Mouse (Mus musculus) intestine, embryonic 15.5 days (tissue): ENCODE results near the gene Elf1. TPM values are rescaled to one million over a fixed set of nuclear protein-coding genes. Genes with fewer than 3 reads are reported as not detected.
"Not testable (repeated sequence)": the region's sequence is repeated elsewhere in the genome, so short reads cannot be mapped to it uniquely, and the experiment has no call there.

Experiments used
- ATAC-seq: fragments of 200-750 bp; cut with Nextera tagmentation; 2 replicates; pipeline ENCODE4 v1.8.0; 2017; ENCODE audit warnings: moderate TSS enrichment, moderate library complexity
- H3K27ac ChIP-seq: fragments of 300-500 bp; sonication (generic); 2 replicates; pipeline ENCODE4 v1.5.1; 2015; ENCODE audit warnings: mild to moderate bottlenecking, inconsistent platforms
- H3K27me3 ChIP-seq: fragments of 300-500 bp; sonication (generic); replicated peaks from 2 replicates; pipeline ENCODE4 v1.6.1; 2015; ENCODE audit warnings: inconsistent platforms
- H3K36me3 ChIP-seq: fragments of 300-500 bp; sonication (generic); 2 replicates; pipeline ENCODE4 v1.6.1; 2015; ENCODE audit warnings: inconsistent platforms
- H3K4me1 ChIP-seq: fragments of 300-500 bp; sonication (generic); replicated peaks from 2 replicates; pipeline ENCODE4 v1.6.1; 2015; ENCODE audit warnings: inconsistent platforms
- H3K4me2 ChIP-seq: fragments of 300-500 bp; sonication (generic); replicated peaks from 2 replicates; pipeline ENCODE4 v1.6.1; 2015; ENCODE audit warnings: mild to moderate bottlenecking, inconsistent platforms
- H3K4me3 ChIP-seq: fragments of 300-500 bp; sonication (generic); replicated peaks from 2 replicates; pipeline ENCODE4 v1.5.1; 2015; ENCODE audit warnings: inconsistent platforms
- H3K9ac ChIP-seq: fragments of 300-500 bp; sonication (generic); 2 replicates; pipeline ENCODE4 v1.6.1; 2015; ENCODE audit warnings: inconsistent platforms
- H3K9me3 ChIP-seq: fragments of 300-500 bp; sonication (generic); 2 replicates; pipeline ENCODE4 v1.6.1; 2016; ENCODE audit warnings: inconsistent platforms
- WGBS: fragments of 180-500 bp; shearing (Covaris S2); methylation state at CpG from one replicate; pipeline ENCODE4 v1.1.7; 2015; 5-methylcytosine and 5-hydroxymethylcytosine counted together
- polyA plus RNA-seq: library from polyadenylated mRNA; unstranded; fragments of >200 nt; fragmentation: Nextera tagmentation; extraction: Ambion mirVana; gene quantifications from 2 replicates; pipeline ENCODE4 v1.2.1, GENCODE M21; 2015

The Elf1 gene
- 26.1 and 27.0 TPM in 2 replicates for polyA plus RNA-seq

- Histone ChIP-seq H3K9me3 (no peaks in the 10 kb centered on the region), H3K4me2 (peak within 1 kb of the TSS; percentile 67), H3K36me3 (peaks cover 4% of the 10 kb centered on the region; the same call in 1 of the 2 replicates), H3K4me1 (peaks cover 25% of the 10 kb centered on the region; the same call in 1 of the 2 replicates), H3K27me3 (no peaks in the 10 kb centered on the region), H3K9ac (peak within 1 kb of the TSS; percentile 97), H3K27ac (peak within 1 kb of the TSS; percentile 100), H3K4me3 (peak within 1 kb of the TSS; percentile 94)
- WGBS: under 1% methylated on average over 88 of the region's 96 CpGs
- ATAC-seq: peak; percentile 86
Observed at GRCm38 (mm10) chr14:79480624-79481338, at the start of gene Elf1. Gene Elf1, plus strand, starts transcription at chr14:79481194.

GRCm38 (mm10) chr14:79434068-79434467 lies 46.9 kb upstream of the Elf1 start:
- Histone ChIP-seq H3K4me3 (no peak overlapping the region), H3K9ac (no peak overlapping the region), H3K9me3 (no peaks in the 10 kb centered on the region), H3K27me3 (no peaks in the 10 kb centered on the region), H3K4me2 (no peak overlapping the region), H3K4me1 (no peaks in the 10 kb centered on the region), H3K36me3 (no peaks in the 10 kb centered on the region), H3K27ac (no peak overlapping the region)
- 83% methylated on average over 1 of the region's 1 CpGs for WGBS
- ATAC-seq: no peak

GRCm38 (mm10) chr14:79440655-79441054 lies 40.3 kb upstream of the Elf1 start:
- no peak overlapping the region for H3K27ac ChIP-seq
- no peaks in the 10 kb centered on the region for H3K27me3 ChIP-seq
- no peaks in the 10 kb centered on the region for H3K36me3 ChIP-seq
- H3K4me3 ChIP-seq: no peak overlapping the region
- no peak overlapping the region for H3K9ac ChIP-seq
- ATAC-seq: no peak
- WGBS: 89% methylated on average over 2 of the region's 2 CpGs
- no peak overlapping the region for H3K4me2 ChIP-seq
- no peaks in the 10 kb centered on the region for H3K9me3 ChIP-seq
- H3K4me1 ChIP-seq: no peaks in the 10 kb centered on the region

GRCm38 (mm10) chr14:79441441-79441840 lies 39.6 kb upstream of the Elf1 start:
- Histone ChIP-seq H3K36me3 (no peaks in the 10 kb centered on the region), H3K4me3 (no peak overlapping the region), H3K27me3 (no peaks in the 10 kb centered on the region), H3K4me1 (no peaks in the 10 kb centered on the region), H3K4me2 (no peak overlapping the region), H3K9ac (no peak overlapping the region), H3K27ac (no peak overlapping the region), H3K9me3 (no peaks in the 10 kb centered on the region)
- ATAC-seq: no peak
- 72% methylated on average over 5 of the region's 5 CpGs for WGBS

- Histone ChIP-seq H3K4me1 (no peaks in the 10 kb centered on the region), H3K36me3 (no peaks in the 10 kb centered on the region), H3K4me2 (no peak overlapping the region), H3K27me3 (no peaks in the 10 kb centered on the region), H3K9ac (no peak overlapping the region), H3K27ac (no peak overlapping the region), H3K4me3 (no peak overlapping the region), H3K9me3 (no peaks in the 10 kb centered on the region)
- 83% methylated on average over 9 of the region's 9 CpGs for WGBS
- no peak for ATAC-seq
Observed at GRCm38 (mm10) chr14:79444601-79445000, 36.4 kb upstream of the Elf1 start.

- Histone ChIP-seq H3K27ac (no peak overlapping the region), H3K9me3 (no peaks in the 10 kb centered on the region), H3K4me3 (no peak overlapping the region), H3K4me2 (no peak overlapping the region), H3K36me3 (no peaks in the 10 kb centered on the region), H3K27me3 (no peaks in the 10 kb centered on the region), H3K4me1 (no peaks in the 10 kb centered on the region), H3K9ac (no peak overlapping the region)
- 75% methylated on average over 16 of the region's 16 CpGs for WGBS
- ATAC-seq: no peak
Observed at GRCm38 (mm10) chr14:79445055-79445620, 35.9 kb upstream of the Elf1 start.

- peak within 1 kb of the TSS; percentile 21 for H3K9ac ChIP-seq
- peak; percentile 90 for ATAC-seq
- H3K27ac ChIP-seq, H3K4me1 ChIP-seq, H3K36me3 ChIP-seq, H3K9me3 ChIP-seq, H3K27me3 ChIP-seq: not testable (repeated sequence)
- H3K4me2 ChIP-seq: peak within 1 kb of the TSS; percentile 64
- 18% methylated on average over 49 of the region's 89 CpGs for WGBS
- peak within 1 kb of the TSS; percentile 46 for H3K4me3 ChIP-seq
Observed at GRCm38 (mm10) chr14:79451681-79452590, 29.1 kb upstream of the Elf1 start, which contains the start of gene Kbtbd6. Gene Kbtbd6, plus strand, starts transcription at chr14:79451835.

- H3K27ac ChIP-seq, H3K4me1 ChIP-seq, H3K4me3 ChIP-seq, H3K9ac ChIP-seq, H3K4me2 ChIP-seq, H3K36me3 ChIP-seq, H3K9me3 ChIP-seq, H3K27me3 ChIP-seq: not testable (repeated sequence)
- ATAC-seq: peak; percentile 9; the same call in 1 of the 2 replicates
- WGBS: 95% methylated on average over 7 of the region's 10 CpGs
Observed at GRCm38 (mm10) chr14:79452591-79452934, 28.4 kb upstream of the Elf1 start.

- Histone ChIP-seq H3K27ac (no peak overlapping the region), H3K36me3 (peaks cover 11% of the 10 kb centered on the region), H3K9me3 (no peaks in the 10 kb centered on the region), H3K4me3 (no peak overlapping the region), H3K4me2 (no peak overlapping the region), H3K9ac (no peak overlapping the region), H3K27me3 (no peaks in the 10 kb centered on the region), H3K4me1 (no peaks in the 10 kb centered on the region)
- WGBS: 81% methylated on average over 1 of the region's 1 CpGs
- ATAC-seq: no peak
Observed at GRCm38 (mm10) chr14:79460401-79460800, 20.6 kb upstream of the Elf1 start.

- Histone ChIP-seq H3K4me1 (no peaks in the 10 kb centered on the region), H3K9me3 (no peaks in the 10 kb centered on the region), H3K36me3 (peaks cover 11% of the 10 kb centered on the region), H3K4me3 (no peak overlapping the region), H3K4me2 (no peak overlapping the region), H3K27ac (no peak overlapping the region), H3K27me3 (no peaks in the 10 kb centered on the region), H3K9ac (no peak overlapping the region)
- WGBS: 92% methylated on average over 4 of the region's 4 CpGs
- ATAC-seq: no peak
Observed at GRCm38 (mm10) chr14:79460988-79461387, 20.0 kb upstream of the Elf1 start.

- Histone ChIP-seq H3K9me3 (no peaks in the 10 kb centered on the region), H3K4me1 (no peaks in the 10 kb centered on the region), H3K36me3 (peaks cover 19% of the 10 kb centered on the region), H3K4me2 (no peak overlapping the region), H3K27ac (no peak overlapping the region), H3K4me3 (no peak overlapping the region), H3K9ac (no peak overlapping the region), H3K27me3 (no peaks in the 10 kb centered on the region)
- 78% methylated on average over 1 of the region's 1 CpGs for WGBS
- no peak for ATAC-seq
Observed at GRCm38 (mm10) chr14:79465623-79466022, 15.4 kb upstream of the Elf1 start.

GRCm38 (mm10) chr14:79467621-79468020 lies 13.4 kb upstream of the Elf1 start:
- no peak overlapping the region for H3K27ac ChIP-seq
- no peak overlapping the region for H3K9ac ChIP-seq
- peaks cover 13% of the 10 kb centered on the region; the same call in 1 of the 2 replicates for H3K36me3 ChIP-seq
- 22% methylated on average over 3 of the region's 3 CpGs for WGBS
- no peak for ATAC-seq
- H3K4me1 ChIP-seq: no peaks in the 10 kb centered on the region
- no peaks in the 10 kb centered on the region for H3K9me3 ChIP-seq
- no peak overlapping the region for H3K4me3 ChIP-seq
- no peaks in the 10 kb centered on the region for H3K27me3 ChIP-seq
- no peak overlapping the region for H3K4me2 ChIP-seq
